Mouse (Mus musculus) ES-Bruce4 (cell line): ENCODE results near the gene Igfbp1.

Source experiments
- CTCF ChIP-seq: IDR thresholded peaks from one replicate; pipeline ENCODE4 v1.8.1; 2011; ENCODE audit warnings: low read depth, low read length
- EP300 ChIP-seq: IDR thresholded peaks from 2 replicates; pipeline ENCODE4 v1.6.1; 2011; ENCODE audit warnings: low read depth, low read length; ENCODE audit not compliant: insufficient read depth
- POLR2A ChIP-seq: IDR thresholded peaks from one replicate; pipeline ENCODE4 v1.8.1; 2011; ENCODE audit warnings: low read length; ENCODE audit not compliant: insufficient read depth

- no peak for TF ChIP-seq CTCF
- TF ChIP-seq POLR2A = no peak
- no peak for TF ChIP-seq EP300
Observed at GRCm38 (mm10) chr11:7214342-7214660, 16.7 kb downstream of the Igfbp1 start.
